Mouse (Mus musculus) C2C12 (cell line): ENCODE measurements at regions not wholly inside any gene's neighbourhood (a gene's known extent, or its start where the extent isn't known, plus 50 kb on each side); places are given as distances from the start of the nearest gene placed in this dataset.

Experiments used
- H3K27me3 ChIP-seq: one replicate; pipeline ENCODE4 v1.6.1; 2011; ENCODE audit not compliant: control insufficient read depth, insufficient read depth, insufficient read length
- H3K36me3 ChIP-seq: one replicate; pipeline ENCODE4 v1.6.1; 2011; ENCODE audit not compliant: control insufficient read depth, insufficient read depth
- H3K4me3 ChIP-seq: one replicate; pipeline ENCODE4 v1.5.1; 2011; ENCODE audit warnings: mild to moderate bottlenecking, control low read depth; ENCODE audit not compliant: poor library complexity, insufficient read depth, severe bottlenecking
- H3K79me2 ChIP-seq: one replicate; pipeline ENCODE4 v1.6.1; 2011; ENCODE audit not compliant: control insufficient read depth, insufficient read depth
- H3K79me3 ChIP-seq: one replicate; pipeline ENCODE4 v1.6.1; 2011; ENCODE audit warnings: low read depth, control low read depth
- H3ac ChIP-seq: one replicate; pipeline ENCODE3; 2011; ENCODE audit warnings: low read depth; ENCODE audit not compliant: control insufficient read depth, insufficient read length
- CEBPB ChIP-seq: IDR thresholded peaks from one replicate; pipeline ENCODE4 v1.6.1; 2011; ENCODE audit warnings: low read depth, mild to moderate bottlenecking, control low read depth, moderate library complexity
- CTCF ChIP-seq: IDR thresholded peaks from one replicate; pipeline ENCODE4 v1.5.1; 2011; ENCODE audit not compliant: control insufficient read depth, insufficient read depth, insufficient read length
- FOSL1 ChIP-seq: IDR thresholded peaks from one replicate; pipeline ENCODE4 v1.8.0; 2011; ENCODE audit warnings: mild to moderate bottlenecking, low read length; ENCODE audit not compliant: poor library complexity, insufficient read depth, severe bottlenecking
- MAX ChIP-seq: IDR thresholded peaks from one replicate; pipeline ENCODE4 v1.6.1; 2011; ENCODE audit warnings: mild to moderate bottlenecking, control low read depth
- MYOD1 ChIP-seq: IDR thresholded peaks from one replicate; pipeline ENCODE4 v1.6.1; 2011; ENCODE audit warnings: low read depth; ENCODE audit not compliant: control insufficient read depth, insufficient read length
- MYOG ChIP-seq: IDR thresholded peaks from one replicate; pipeline ENCODE4 v1.6.1; 2011; ENCODE audit not compliant: control insufficient read depth, insufficient read length; ENCODE audit errors: extremely low read depth
- USF1 ChIP-seq: IDR thresholded peaks from one replicate; pipeline ENCODE4 v1.6.1; 2011; ENCODE audit warnings: low read depth, mild to moderate bottlenecking, control low read depth, moderate library complexity

DNA sequence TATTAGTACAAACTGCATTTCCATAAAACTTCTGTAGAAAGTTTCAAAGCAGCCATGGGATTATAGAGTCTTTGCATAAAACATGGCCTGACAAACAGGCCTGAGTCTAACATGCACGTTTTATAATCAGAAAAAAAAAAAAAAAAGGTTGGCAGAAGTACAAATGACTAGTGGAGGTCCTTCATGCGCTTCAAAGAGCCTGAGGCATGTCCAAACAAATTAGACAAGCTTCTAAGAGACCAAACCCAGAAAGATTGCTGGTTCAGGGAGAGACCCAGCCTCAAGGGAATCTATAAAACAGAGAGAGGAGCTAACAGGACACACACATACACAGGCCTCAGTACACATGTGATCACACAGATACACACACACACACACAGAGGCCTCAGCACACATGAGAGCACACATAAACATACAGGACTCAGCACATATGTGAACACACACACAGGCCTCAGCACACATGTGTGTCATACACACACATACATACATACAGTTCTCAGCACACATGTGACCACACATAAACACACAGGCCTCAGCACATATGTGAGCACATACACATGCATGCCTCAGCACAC, 57.0 kb upstream of the Gnaq start:
- TF ChIP-seq MYOD1 (no peak), MYOG (no peak), MAX (no peak), USF1 (no peak), CEBPB (no peak), FOSL1 (no peak), CTCF (no peak)
- Histone ChIP-seq H3K79me2 (no peaks in the 10 kb centered on the region), H3K79me3 (no peaks in the 10 kb centered on the region), H3K27me3 (no peaks in the 10 kb centered on the region), H3K36me3 (no peaks in the 10 kb centered on the region), H3ac (no peak overlapping the region), H3K4me3 (no peak overlapping the region)

DNA sequence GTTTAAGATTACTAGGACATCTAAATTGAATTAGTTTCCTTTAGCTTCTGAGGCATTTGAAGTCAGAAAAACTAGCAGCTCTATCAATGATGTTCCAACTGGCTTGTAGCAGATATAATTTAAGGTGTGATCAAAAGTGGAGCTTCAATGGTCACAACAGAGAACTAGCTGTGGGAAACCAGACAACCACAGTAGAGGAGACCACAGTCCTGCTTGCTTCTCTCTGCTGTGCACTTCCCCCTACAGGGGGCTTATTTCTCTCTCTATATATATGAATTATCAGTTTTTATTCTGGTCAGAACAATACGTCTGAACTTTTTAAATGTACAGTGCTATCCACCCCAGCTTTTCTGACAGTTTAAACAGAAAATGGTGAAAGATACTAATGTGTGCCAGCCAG, 57.6 kb upstream of the Gnaq start:
- Histone ChIP-seq H3K36me3 (no peaks in the 10 kb centered on the region), H3K4me3 (no peak overlapping the region), H3K79me2 (no peaks in the 10 kb centered on the region), H3K27me3 (no peaks in the 10 kb centered on the region), H3K79me3 (no peaks in the 10 kb centered on the region), H3ac (no peak overlapping the region)
- TF ChIP-seq MYOD1, result no peak
- no peak for TF ChIP-seq FOSL1
- no peak for TF ChIP-seq MAX
- TF ChIP-seq USF1, result no peak
- TF ChIP-seq CTCF, result no peak
- TF ChIP-seq MYOG, result no peak
- no peak for TF ChIP-seq CEBPB

DNA sequence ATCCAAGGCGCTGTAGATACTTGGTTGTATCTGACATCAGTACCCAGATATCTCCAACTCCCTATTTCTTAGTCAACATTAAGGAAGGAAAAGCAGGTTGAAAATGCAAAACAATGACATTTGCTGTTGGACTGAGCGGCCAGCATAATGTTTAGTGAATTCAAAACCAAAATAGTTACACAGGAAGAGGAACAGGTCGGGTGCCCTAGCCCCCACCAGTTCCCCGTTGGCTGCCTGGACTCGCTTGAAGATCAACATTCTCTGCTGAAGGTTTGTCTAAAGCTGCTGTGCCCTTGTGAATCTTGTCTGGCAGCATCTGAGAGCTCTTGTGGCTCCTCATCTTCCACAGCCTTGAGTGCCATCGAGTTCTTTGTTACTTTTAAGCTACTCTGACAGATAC, 65.3 kb upstream of the Gnaq start:
- Histone ChIP-seq H3K36me3 (no peaks in the 10 kb centered on the region), H3ac (no peak overlapping the region), H3K4me3 (no peak overlapping the region), H3K79me3 (no peaks in the 10 kb centered on the region), H3K27me3 (no peaks in the 10 kb centered on the region), H3K79me2 (no peaks in the 10 kb centered on the region)
- TF ChIP-seq MYOD1, result no peak
- TF ChIP-seq MAX, result no peak
- no peak for TF ChIP-seq FOSL1
- TF ChIP-seq USF1, result no peak
- no peak for TF ChIP-seq MYOG
- no peak for TF ChIP-seq CTCF
- TF ChIP-seq CEBPB, result no peak

DNA sequence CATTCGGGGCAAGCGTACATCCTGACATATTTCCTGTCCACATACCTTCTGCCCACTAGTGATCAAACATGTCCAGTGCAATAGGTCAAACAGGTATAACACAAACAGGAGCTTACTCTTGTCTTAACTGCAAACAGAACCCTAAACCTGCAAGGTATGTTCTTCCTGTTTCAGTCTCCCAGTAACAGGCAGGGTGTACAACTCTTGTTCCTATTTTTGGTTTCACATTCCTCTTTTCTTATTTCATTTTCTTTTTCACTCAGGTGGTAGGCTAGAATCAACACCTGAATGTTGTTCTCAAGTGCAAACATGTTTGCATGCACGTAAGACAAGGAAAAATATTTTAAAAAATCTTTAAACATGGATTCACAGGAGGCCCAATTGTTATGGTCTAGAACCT, 67.7 kb upstream of the Gnaq start:
- no peak overlapping the region for H3ac ChIP-seq
- TF ChIP-seq CEBPB (no peak), CTCF (no peak), MYOD1 (no peak), FOSL1 (no peak), MYOG (no peak), USF1 (no peak), MAX (no peak)
- no peaks in the 10 kb centered on the region for H3K79me2 ChIP-seq
- no peaks in the 10 kb centered on the region for H3K79me3 ChIP-seq
- no peaks in the 10 kb centered on the region for H3K36me3 ChIP-seq
- no peak overlapping the region for H3K4me3 ChIP-seq
- H3K27me3 ChIP-seq, result no peaks in the 10 kb centered on the region

DNA sequence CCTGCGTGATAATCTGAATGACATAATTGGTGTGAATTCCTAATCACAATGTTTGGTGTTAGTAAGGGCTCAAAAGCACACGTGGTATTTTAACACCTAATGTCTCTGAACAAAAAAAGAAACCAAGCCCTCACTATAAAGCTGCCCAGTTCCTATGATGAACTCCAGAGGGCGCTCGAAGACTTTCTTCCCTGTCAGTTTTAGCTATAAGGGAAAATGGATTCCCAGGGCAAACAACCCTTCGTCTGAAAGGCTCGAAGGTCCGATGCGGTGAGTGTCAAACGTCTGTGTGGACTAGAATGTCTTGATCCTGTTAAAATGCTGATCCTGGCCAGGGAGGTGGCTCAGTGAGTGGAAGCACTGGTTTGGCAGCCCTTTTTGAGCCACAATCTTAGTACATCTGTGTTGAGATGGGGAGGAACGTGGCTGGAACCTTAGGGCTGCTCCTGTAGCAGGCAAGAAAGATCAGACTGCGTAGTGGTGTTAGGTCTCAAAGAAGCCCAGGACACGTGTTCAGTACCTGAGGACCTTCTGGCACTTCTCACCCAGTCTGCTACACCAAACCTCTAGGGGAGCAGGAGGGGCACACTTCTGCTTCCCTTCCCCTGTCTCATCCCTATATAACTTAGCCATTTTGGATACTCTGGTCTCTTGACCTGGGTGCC, 68.6 kb upstream of the Gnaq start:
- H3K36me3 ChIP-seq, result no peaks in the 10 kb centered on the region
- no peak for TF ChIP-seq MYOG
- TF ChIP-seq CEBPB, result no peak
- TF ChIP-seq USF1, result no peak
- TF ChIP-seq MAX, result no peak
- TF ChIP-seq MYOD1, result no peak
- no peak for TF ChIP-seq FOSL1
- TF ChIP-seq CTCF, result no peak
- no peaks in the 10 kb centered on the region for H3K79me2 ChIP-seq
- no peaks in the 10 kb centered on the region for H3K79me3 ChIP-seq
- peak overlapping the region; percentile 60 for H3ac ChIP-seq
- no peaks in the 10 kb centered on the region for H3K27me3 ChIP-seq
- H3K4me3 ChIP-seq, result no peak overlapping the region

DNA sequence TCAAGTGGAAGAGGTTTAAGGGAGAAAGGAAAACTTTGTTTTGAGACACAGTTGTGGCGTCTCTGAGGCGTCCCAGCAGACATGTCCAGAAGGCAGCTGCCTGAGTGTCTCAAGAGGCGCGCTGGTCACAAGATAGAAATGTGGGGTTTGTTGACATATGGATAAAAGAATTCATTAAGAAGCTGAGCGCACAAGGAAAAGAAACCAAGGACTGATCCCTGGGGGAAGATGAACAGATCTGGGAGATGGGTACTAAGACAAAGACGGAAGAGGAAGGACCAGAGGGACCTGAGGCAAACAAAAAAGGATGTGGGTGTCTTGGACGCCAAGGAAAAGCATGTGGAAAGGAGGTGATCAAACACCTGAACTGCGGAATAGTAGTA, 69.1 kb upstream of the Gnaq start:
- H3K79me3 ChIP-seq, result no peaks in the 10 kb centered on the region
- no peaks in the 10 kb centered on the region for H3K27me3 ChIP-seq
- no peak overlapping the region for H3K4me3 ChIP-seq
- H3ac ChIP-seq, result no peak overlapping the region
- no peak for TF ChIP-seq MAX
- peak; percentile 10 for TF ChIP-seq MYOD1
- no peaks in the 10 kb centered on the region for H3K79me2 ChIP-seq
- H3K36me3 ChIP-seq, result no peaks in the 10 kb centered on the region
